Mouse (Mus musculus) Muller cell, postnatal 12 days (primary cell): ENCODE measurements around the gene Ick.
"Not testable (repeated sequence)": the region's sequence is repeated elsewhere in the genome, so short reads cannot be mapped to it uniquely, and the experiment has no call there.

Experiments used
- DNase-seq: peaks from one replicate; pipeline ENCODE4 v3.0.0-alpha.2; 2015; ENCODE audit errors: inconsistent ontology term

Gene Ick

GRCm38 (mm10) chr9:78108796-78109239, at the start of gene Ick, which contains the start of gene Fbxo9:
TSS of gene Ick (plus strand) at chr9:78109192.
TSS of gene Fbxo9 (minus strand) at chr9:78109065.
- DNase-seq = peak; percentile 91

GRCm38 (mm10) chr9:78059525-78060120, 49.4 kb upstream of the Ick start:
- no peak for DNase-seq

GRCm38 (mm10) chr9:78062392-78062791, 46.6 kb upstream of the Ick start:
- DNase-seq = no peak

- DNase-seq = no peak
Measured at GRCm38 (mm10) chr9:78064121-78064520, 44.9 kb upstream of the Ick start.

- DNase-seq = no peak
Measured at GRCm38 (mm10) chr9:78070496-78070895, 38.5 kb upstream of the Ick start.

- DNase-seq = no peak
Measured at GRCm38 (mm10) chr9:78071626-78072025, 37.4 kb upstream of the Ick start.

GRCm38 (mm10) chr9:78073291-78073690, 35.7 kb upstream of the Ick start:
- DNase-seq = not testable (repeated sequence)

GRCm38 (mm10) chr9:78073713-78074340, 35.2 kb upstream of the Ick start:
- no peak for DNase-seq

- no peak for DNase-seq
Measured at GRCm38 (mm10) chr9:78075256-78075655, 33.7 kb upstream of the Ick start.

GRCm38 (mm10) chr9:78078240-78078639, 30.8 kb upstream of the Ick start:
- DNase-seq = peak; percentile 65

- DNase-seq = no peak
Measured at GRCm38 (mm10) chr9:78081835-78082234, 27.2 kb upstream of the Ick start.

- no peak for DNase-seq
Measured at GRCm38 (mm10) chr9:78084341-78084740, 24.7 kb upstream of the Ick start.

- DNase-seq = no peak
Measured at GRCm38 (mm10) chr9:78085722-78086287, 23.2 kb upstream of the Ick start.

- no peak for DNase-seq
Measured at GRCm38 (mm10) chr9:78087751-78088150, 21.2 kb upstream of the Ick start.

- no peak for DNase-seq
Measured at GRCm38 (mm10) chr9:78088521-78088920, 20.5 kb upstream of the Ick start.

- DNase-seq = no peak
Measured at GRCm38 (mm10) chr9:78088971-78089370, 20.0 kb upstream of the Ick start.

- peak; percentile 90 for DNase-seq
Measured at GRCm38 (mm10) chr9:78089906-78090305, 19.1 kb upstream of the Ick start.

- DNase-seq = no peak
Measured at GRCm38 (mm10) chr9:78090596-78090995, 18.4 kb upstream of the Ick start.

- no peak for DNase-seq
Measured at GRCm38 (mm10) chr9:78095686-78096085, 13.3 kb upstream of the Ick start.

- no peak for DNase-seq
Measured at GRCm38 (mm10) chr9:78096376-78096775, 12.6 kb upstream of the Ick start.

- no peak for DNase-seq
Measured at GRCm38 (mm10) chr9:78100956-78101355, 8.0 kb upstream of the Ick start.

GRCm38 (mm10) chr9:78101431-78101830, 7.6 kb upstream of the Ick start:
- DNase-seq = no peak

GRCm38 (mm10) chr9:78103965-78104560, 4.9 kb upstream of the Ick start:
- no peak for DNase-seq
